ENCODE assay signal across 8 mouse cellular contexts in the genomic region with DNA sequence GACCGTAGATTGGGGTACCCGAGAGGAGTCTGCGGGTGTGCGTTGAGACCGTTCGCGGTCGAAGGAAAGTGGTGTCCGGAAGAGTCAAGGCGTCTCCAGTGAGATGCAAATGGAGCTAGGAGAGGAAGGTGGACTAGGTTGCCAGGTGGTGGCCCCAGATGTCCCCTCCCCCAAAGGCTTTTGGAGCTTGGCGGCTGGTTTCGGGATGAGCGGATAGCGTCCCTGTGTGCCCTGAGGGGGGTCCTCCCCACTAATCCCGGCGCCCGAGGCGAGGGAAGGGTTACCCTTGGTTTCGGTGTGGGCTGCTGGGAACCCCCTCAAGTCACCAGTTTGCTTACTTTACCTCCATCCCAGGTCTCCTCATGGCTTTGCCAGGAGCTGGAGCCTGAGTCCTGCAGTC. TPM values are rescaled to one million over a fixed set of nuclear protein-coding genes. Genes with fewer than 3 reads are reported as not detected.
DNase-seq lines count a peak whose midpoint lies in the region; ATAC-seq and TF ChIP-seq lines count a peak whose summit lies in the region.

No protein-coding gene starts in this region.

- intact Hi-C loops in heart, postnatal 25 days (cut with DNase I) = no loop called here
- intact Hi-C loops in left cerebral cortex, postnatal 10 days (cut with DNase I) = no loop called here

- no peaks in the 10 kb centered on the region for H3K36me3 ChIP-seq in heart, embryonic 15.5 days
- H3K36me3 ChIP-seq in forebrain, postnatal 0 days (ENCODE audit: insufficient read depth) = no peaks in the 10 kb centered on the region
- no peaks in the 10 kb centered on the region for H3K36me3 ChIP-seq in liver, embryonic 15.5 days (replicated peaks)

- peaks cover 64% of the 10 kb centered on the region for H3K27me3 ChIP-seq in heart, embryonic 15.5 days
- H3K27me3 ChIP-seq in forebrain, postnatal 0 days (ENCODE audit: insufficient read depth, low read length) = peaks cover 44% of the 10 kb centered on the region
- peaks cover 66% of the 10 kb centered on the region for H3K27me3 ChIP-seq in liver, embryonic 15.5 days

- no peak overlapping the region for H3K9ac ChIP-seq in heart, embryonic 15.5 days
- H3K9ac ChIP-seq in forebrain, postnatal 0 days = no peak overlapping the region
- H3K9ac ChIP-seq in liver, embryonic 15.5 days = peak overlapping the region; percentile 35; the same call in 1 of the 2 replicates

- DNase-seq in heart, postnatal 25 days (ENCODE audit: low spot score) = no peak
- peak; percentile 77 for DNase-seq in R1 (ENCODE audit: low read depth, low spot score)
- no peak for DNase-seq in forebrain, postnatal 0 days
- DNase-seq in adrenal gland, postnatal 36 days = no peak
- DNase-seq in right cerebral cortex, postnatal 25 days = no peak
- DNase-seq in left cerebral cortex, postnatal 10 days (ENCODE audit: extremely low spot score in 1 of 2, low spot score in 2 of 2) = no peak

- H3K4me2 ChIP-seq in heart, embryonic 15.5 days = peak overlapping the region; percentile 95
- peak overlapping the region; percentile 60 for H3K4me2 ChIP-seq in forebrain, postnatal 0 days (ENCODE audit: low read depth)
- peak overlapping the region; percentile 53 for H3K4me2 ChIP-seq in liver, embryonic 15.5 days

- peak overlapping the region; percentile 58 for H3K4me3 ChIP-seq in heart, embryonic 15.5 days
- peak overlapping the region; percentile 43 for H3K4me3 ChIP-seq in forebrain, postnatal 0 days (ENCODE audit: low read depth, low read length)
- H3K4me3 ChIP-seq in liver, embryonic 15.5 days (replicated peaks) = peak overlapping the region; percentile 57

- H3K9me3 ChIP-seq in heart, embryonic 15.5 days (replicated peaks) = no peaks in the 10 kb centered on the region
- H3K9me3 ChIP-seq in forebrain, postnatal 0 days (ENCODE audit: low read length) = no peaks in the 10 kb centered on the region
- H3K9me3 ChIP-seq in liver, embryonic 15.5 days (replicated peaks) = no peaks in the 10 kb centered on the region

- ATAC-seq in heart, embryonic 15.5 days (replicated peaks; ENCODE audit: insufficient number of reproducible peaks, insufficient read depth, low FRiP score, low read depth) = no peak
- no peak for ATAC-seq in forebrain, postnatal 0 days
- ATAC-seq in liver, embryonic 15.5 days (ENCODE audit: insufficient read depth) = no peak

- peaks cover 19% of the 10 kb centered on the region for H3K4me1 ChIP-seq in heart, embryonic 15.5 days (replicated peaks)
- H3K4me1 ChIP-seq in forebrain, postnatal 0 days (ENCODE audit: insufficient read depth) = 0 out of 2 replicates have a peak, but pooled peaks cover 3% of the 10 kb centered on the region
- H3K4me1 ChIP-seq in liver, embryonic 15.5 days (replicated peaks) = peaks cover 12% of the 10 kb centered on the region; the same call in 1 of the 2 replicates

- WGBS in heart, embryonic 15.5 days = 3% methylated on average over 19 of the region's 19 CpGs
- WGBS in forebrain, postnatal 0 days = 1% methylated on average over 19 of the region's 19 CpGs
- 3% methylated on average over 19 of the region's 19 CpGs for WGBS in liver, embryonic 15.5 days (ENCODE audit: insufficient replicate concordance)

- no peak for TF ChIP-seq CTCF in forebrain, postnatal 0 days (IDR thresholded peaks at IDR 0.05; ENCODE audit: low read depth)

- H3K27ac ChIP-seq in heart, embryonic 15.5 days = no peak overlapping the region
- H3K27ac ChIP-seq in forebrain, postnatal 0 days (ENCODE audit: low read depth, low read length) = no peak overlapping the region
- no peak overlapping the region for H3K27ac ChIP-seq in liver, embryonic 15.5 days (replicated peaks)

RNA-seq across cellular contexts. Expression of gene Cdh1, which starts 0.8 kb away (rescaled TPM):
- polyA plus RNA-seq in heart, embryonic 15.5 days (2015; fragmentation: Nextera tagmentation; extraction: Ambion mirVana) = 3.6 and 17.4 TPM in 2 replicates
- total RNA-seq in heart, postnatal 25 days (2021) = under 1 TPM; 0.06 to 0.08 TPM
- 2.5 and 3.9 TPM in 2 replicates for total RNA-seq in forebrain, postnatal 0 days (2014; rRNA removed)
- polyA plus RNA-seq in forebrain, postnatal 0 days (2015; fragmentation: Nextera tagmentation; extraction: Ambion mirVana) = 3.3 and 3.9 TPM in 2 replicates
- polyA plus RNA-seq in liver, embryonic 15.5 days (2015; fragmentation: Nextera tagmentation; extraction: Ambion mirVana) = 19.0 and 23.2 TPM in 2 replicates
- not detected for total RNA-seq in adrenal gland, postnatal 36 days (2021)
- total RNA-seq in left cerebral cortex, postnatal 10 days (2021) = 1 to 10 TPM; 2.6 to 3.1 TPM

RNA-seq across cellular contexts. Expression of gene Gm10073, which starts 30.7 kb away (rescaled TPM):
- 6.5 and 8.6 TPM in 2 replicates for polyA plus RNA-seq in heart, embryonic 15.5 days (2015; fragmentation: Nextera tagmentation; extraction: Ambion mirVana)
- 100 to 1,000 TPM; 108 to 113 TPM for total RNA-seq in heart, postnatal 25 days (2021)
- 41.5 and 48.4 TPM in 2 replicates for total RNA-seq in forebrain, postnatal 0 days (2014; rRNA removed)
- 5.1 and 7.1 TPM in 2 replicates for polyA plus RNA-seq in forebrain, postnatal 0 days (2015; fragmentation: Nextera tagmentation; extraction: Ambion mirVana)
- 4.0 and 7.3 TPM in 2 replicates for polyA plus RNA-seq in liver, embryonic 15.5 days (2015; fragmentation: Nextera tagmentation; extraction: Ambion mirVana)
- 100 to 1,000 TPM; 132 to 140 TPM for total RNA-seq in adrenal gland, postnatal 36 days (2021)
- 100 to 1,000 TPM; 115 to 119 TPM for total RNA-seq in left cerebral cortex, postnatal 10 days (2021)
